In genomic region chr5:134231376-134231775, GRCm38 (mm10) we compare ENCODE assay signal across 10 mouse cellular contexts. TPM values are rescaled to one million over a fixed set of nuclear protein-coding genes. Genes with fewer than 3 reads are reported as not detected.
A peak's percentile ranks its signal among the peaks of the same experiment; 100 is the strongest.
DNase-seq lines count a peak whose midpoint lies in the region; ATAC-seq and TF ChIP-seq lines count a peak whose summit lies in the region.
"Had no signal": no experiment of that assay in that cellular context is flagged by ENCODE, and none has a peak within 500 bp of the region (broad histone marks: within the 10 kb centered on the region; RNA-seq: fewer than 3 reads in every experiment).

No protein-coding gene starts in this region.

- H3K4me1 ChIP-seq in bone marrow, adult 2 months (ENCODE audit: control insufficient read depth, insufficient read depth, low read length), result peaks cover 8% of the 10 kb centered on the region
- H3K4me1 ChIP-seq in intestine, embryonic 16.5 days (ENCODE audit: control insufficient read depth, insufficient read depth, low read length), result peaks cover 26% of the 10 kb centered on the region
- H3K4me1 ChIP-seq in forebrain, embryonic 10.5 days, result peaks cover 51% of the 10 kb centered on the region

- H3K36me3 ChIP-seq in intestine, embryonic 16.5 days (ENCODE audit: control insufficient read depth, insufficient read depth, low read length), result no peaks in the 10 kb centered on the region
- H3K36me3 ChIP-seq in forebrain, embryonic 10.5 days (replicated peaks), result peaks cover 19% of the 10 kb centered on the region

- no peak overlapping the region for H3K4me2 ChIP-seq in intestine, embryonic 16.5 days (ENCODE audit: low read depth, low read length)

- H3K27ac ChIP-seq in bone marrow, adult 2 months (ENCODE audit: control insufficient read depth, insufficient read depth, low read depth, low read length, poor library complexity), result peak overlapping the region; percentile 95
- no peak overlapping the region for H3K27ac ChIP-seq in intestine, embryonic 16.5 days (ENCODE audit: low read length)
- H3K27ac ChIP-seq in forebrain, embryonic 10.5 days, result no peak overlapping the region
- H3K27ac ChIP-seq: liver, embryonic 14.5 days had no signal

- no peaks in the 10 kb centered on the region for H3K9me3 ChIP-seq in intestine, embryonic 16.5 days (ENCODE audit: control insufficient read depth, low read length)
- no peaks in the 10 kb centered on the region for H3K9me3 ChIP-seq in forebrain, embryonic 10.5 days

- no peak for ATAC-seq in intestine, embryonic 16.5 days

- H3K4me3 ChIP-seq in bone marrow, adult 2 months (replicated peaks; ENCODE audit: control insufficient read depth, low read depth, low read length), result peak overlapping the region; percentile 23
- no peak overlapping the region for H3K4me3 ChIP-seq in intestine, embryonic 16.5 days (ENCODE audit: low read length)
- no peak overlapping the region for H3K4me3 ChIP-seq in forebrain, embryonic 10.5 days

- no peaks in the 10 kb centered on the region for H3K27me3 ChIP-seq in intestine, embryonic 16.5 days (replicated peaks; ENCODE audit: control insufficient read depth, insufficient read depth, low read length)
- no peaks in the 10 kb centered on the region for H3K27me3 ChIP-seq in forebrain, embryonic 10.5 days (ENCODE audit: poor library complexity, severe bottlenecking)

- TF ChIP-seq POLR2A in bone marrow, adult 2 months (IDR thresholded peaks at IDR 0.05; ENCODE audit: borderline replicate concordance, control insufficient read depth, low read depth, low read length), result 0 out of 2 replicates have a peak, but pooled peaks have one; percentile 33

- no peak for TF ChIP-seq CTCF in bone marrow, adult 2 months (IDR thresholded peaks at IDR 0.05; ENCODE audit: control insufficient read depth, insufficient read depth, low read length)

- no peak overlapping the region for H3K9ac ChIP-seq in intestine, embryonic 16.5 days (ENCODE audit: low read depth, low read length)
- H3K9ac ChIP-seq: liver, embryonic 14.5 days had no signal

- 19% methylated on average over 5 of the region's 5 CpGs for WGBS in bone marrow, adult 2 months
- 74% methylated on average over 5 of the region's 5 CpGs for WGBS in intestine, embryonic 16.5 days
- WGBS in forebrain, embryonic 10.5 days, result 90% methylated on average over 5 of the region's 5 CpGs

- DNase-seq in kidney, postnatal 10 days, result peak; percentile 34
- DNase-seq in kidney, postnatal 4 days, result no peak
- DNase-seq in heart, adult 8-10 months (ENCODE audit: low spot score), result peak; percentile 63
- peak; percentile 34 for DNase-seq in lung, postnatal 14 days
- no peak for DNase-seq in cerebellum, adult 9-10 months
- DNase-seq in forebrain, embryonic 10.5 days (ENCODE audit: extremely low spot score, low spot score), result no peak
- DNase-seq: gastrocnemius, postnatal 14 days had no signal

RNA-seq across cellular contexts. Expression of gene Ncf1, which starts 2.0 kb away (rescaled TPM):
- 78.6 and 222 TPM in 2 replicates for polyA plus RNA-seq in bone marrow, adult 2 months (2011; ENCODE audit: insufficient read depth, insufficient read length, low replicate concordance, missing spikeins)
- total RNA-seq in heart, adult 8-10 months (2022), result 10 to 100 TPM in 1 of 4 experiments, 1 to 10 TPM in 3; 2.8 to 10.1 (median 3.9) TPM
- polyA plus RNA-seq in intestine, embryonic 16.5 days (2015; fragmentation: Nextera tagmentation; extraction: Ambion mirVana), result 5.7 and 6.6 TPM in 2 replicates
- 2.4 TPM in 2 replicates for polyA plus RNA-seq in forebrain, embryonic 10.5 days (2016; fragmentation: Nextera tagmentation; extraction: Ambion mirVana)

RNA-seq across cellular contexts. Expression of gene Gtf2ird2, which starts 47.6 kb away (rescaled TPM):
- 3.0 and 5.5 TPM in 2 replicates for polyA plus RNA-seq in bone marrow, adult 2 months (2011; ENCODE audit: insufficient read depth, insufficient read length, low replicate concordance, missing spikeins)
- 1 to 10 TPM; 4.8 to 7.8 (median 5.8) TPM for total RNA-seq in heart, adult 8-10 months (2022)
- polyA plus RNA-seq in intestine, embryonic 16.5 days (2015; fragmentation: Nextera tagmentation; extraction: Ambion mirVana), result 7.0 TPM in 2 replicates
- polyA plus RNA-seq in forebrain, embryonic 10.5 days (2016; fragmentation: Nextera tagmentation; extraction: Ambion mirVana), result 7.0 and 7.6 TPM in 2 replicates

RNA-seq across cellular contexts. Expression of gene Rcc1l, which starts 54.8 kb away (rescaled TPM):
- 10.4 and 12.5 TPM in 2 replicates for polyA plus RNA-seq in bone marrow, adult 2 months (2011; ENCODE audit: insufficient read depth, insufficient read length, low replicate concordance, missing spikeins)
- total RNA-seq in heart, adult 8-10 months (2022), result 10 to 100 TPM; 32.2 to 40.2 (median 33.8) TPM
- 26.6 and 28.5 TPM in 2 replicates for polyA plus RNA-seq in intestine, embryonic 16.5 days (2015; fragmentation: Nextera tagmentation; extraction: Ambion mirVana)
- polyA plus RNA-seq in forebrain, embryonic 10.5 days (2016; fragmentation: Nextera tagmentation; extraction: Ambion mirVana), result 40.2 and 44.3 TPM in 2 replicates

Comparison
In these comparisons a context has a peak if more than half of its experiments do, and no peak if none do; other contexts are left out.
1. DNase-seq: peak in kidney, postnatal 10 days (single experiment), heart, adult 8-10 months (single experiment) and lung, postnatal 14 days (single experiment); none in kidney, postnatal 4 days (0 of 2), cerebellum, adult 9-10 months (single experiment) and forebrain, embryonic 10.5 days (single experiment).
2. RNA of gene Ncf1, which starts 2.0 kb away (polyA plus RNA-seq): 78.6 to 222 TPM in bone marrow, adult 2 months; 5.7 to 6.6 TPM in intestine, embryonic 16.5 days and 2.4 TPM in forebrain, embryonic 10.5 days; every median in the first group is over 10 times any median in the second.